Mouse (Mus musculus) c-Kit-positive CD71-negative TER-119-negative erythroid progenitor cells, embryonic 14.5 days (primary cell): ENCODE data around the gene Gm20696.

Experiments used
- DNase-seq: peaks from one replicate; pipeline ENCODE4 v3.0.0-alpha.2; 2013; ENCODE audit warnings: low read depth

The Gm20696 gene

GRCm38 (mm10) chr6:99665457-99666317 lies 910 bp downstream of the Gm20696 start:
- no peak for DNase-seq

- DNase-seq = no peak
Measured at GRCm38 (mm10) chr6:99663232-99663631, 3.4 kb downstream of the Gm20696 start.

- no peak for DNase-seq
Measured at GRCm38 (mm10) chr6:99660443-99660842, 6.2 kb downstream of the Gm20696 start.

- DNase-seq = no peak
Measured at GRCm38 (mm10) chr6:99658586-99658985, 8.0 kb downstream of the Gm20696 start.

- no peak for DNase-seq
Measured at GRCm38 (mm10) chr6:99656088-99656487, 10.5 kb downstream of the Gm20696 start.

- no peak for DNase-seq
Measured at GRCm38 (mm10) chr6:99655488-99655887, 11.1 kb downstream of the Gm20696 start.

GRCm38 (mm10) chr6:99654343-99654742 lies 12.3 kb downstream of the Gm20696 start:
- no peak for DNase-seq

- DNase-seq = no peak
Measured at GRCm38 (mm10) chr6:99652341-99652740, 14.3 kb downstream of the Gm20696 start.

GRCm38 (mm10) chr6:99649307-99649706 lies 17.3 kb downstream of the Gm20696 start:
- no peak for DNase-seq

- DNase-seq = no peak
Measured at GRCm38 (mm10) chr6:99646344-99646743, 20.3 kb downstream of the Gm20696 start.

GRCm38 (mm10) chr6:99644876-99645275 lies 21.7 kb downstream of the Gm20696 start:
- DNase-seq = no peak

GRCm38 (mm10) chr6:99644386-99644785 lies 22.2 kb downstream of the Gm20696 start:
- DNase-seq = no peak

- no peak for DNase-seq
Measured at GRCm38 (mm10) chr6:99643439-99644199, 23.0 kb downstream of the Gm20696 start.

GRCm38 (mm10) chr6:99637456-99637855 lies 29.1 kb downstream of the Gm20696 start:
- no peak for DNase-seq

- DNase-seq = no peak
Measured at GRCm38 (mm10) chr6:99636801-99637200, 29.8 kb downstream of the Gm20696 start.

- no peak for DNase-seq
Measured at GRCm38 (mm10) chr6:99636121-99636520, 30.5 kb downstream of the Gm20696 start.

GRCm38 (mm10) chr6:99632121-99632980 lies 34.2 kb downstream of the Gm20696 start:
- DNase-seq = no peak

GRCm38 (mm10) chr6:99631637-99632036 lies 35.0 kb downstream of the Gm20696 start:
- no peak for DNase-seq

- no peak for DNase-seq
Measured at GRCm38 (mm10) chr6:99629726-99630458, 36.7 kb downstream of the Gm20696 start.

GRCm38 (mm10) chr6:99626347-99626746 lies 40.2 kb downstream of the Gm20696 start:
- DNase-seq = no peak

GRCm38 (mm10) chr6:99625803-99626202 lies 40.8 kb downstream of the Gm20696 start:
- no peak for DNase-seq
